Comparison of ENCODE assay signal across 17 mouse cellular contexts in the genomic region with DNA sequence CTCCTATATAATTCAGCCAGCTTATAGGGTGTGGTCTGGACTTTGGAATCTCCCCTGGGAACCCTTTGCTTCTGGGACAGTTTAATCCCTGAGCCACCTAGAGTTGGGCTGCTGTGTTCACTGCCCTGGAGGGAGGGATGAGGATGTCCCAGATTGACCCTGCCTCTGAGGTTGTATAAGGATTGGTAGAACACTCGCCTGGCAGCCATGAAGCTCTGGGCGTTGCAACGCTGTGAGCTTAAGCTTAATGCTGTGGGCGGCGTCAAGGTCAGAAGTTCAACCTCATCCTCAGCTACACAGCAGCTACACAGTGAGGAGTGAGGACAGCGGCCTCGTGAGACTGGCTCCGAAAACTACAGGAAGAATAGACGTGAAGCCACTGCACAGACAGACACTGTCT. TPM values are rescaled to one million over a fixed set of nuclear protein-coding genes. Genes with fewer than 3 reads are reported as not detected.
DNase-seq lines count a peak whose midpoint lies in the region; ATAC-seq lines count a peak whose summit lies in the region.
"Had no signal": no experiment of that assay in that cellular context is flagged by ENCODE, and none has a peak within 500 bp of the region (broad histone marks: within the 10 kb centered on the region; RNA-seq: fewer than 3 reads in every experiment).

No protein-coding gene starts in this region.

- H3K9me3 ChIP-seq in heart, embryonic 16.5 days (replicated peaks; ENCODE audit: control insufficient read depth, low read length): no peaks in the 10 kb centered on the region
- no peaks in the 10 kb centered on the region for H3K9me3 ChIP-seq in heart, embryonic 10.5 days
- no peaks in the 10 kb centered on the region for H3K9me3 ChIP-seq in midbrain, embryonic 11.5 days (ENCODE audit: control insufficient read depth, low read length)
- no peaks in the 10 kb centered on the region for H3K9me3 ChIP-seq in forebrain, embryonic 13.5 days (replicated peaks)
- H3K9me3 ChIP-seq: hindbrain, embryonic 13.5 days; limb, embryonic 13.5 days had no signal

- H3K4me3 ChIP-seq in heart, embryonic 16.5 days (ENCODE audit: low read length): no peak overlapping the region
- no peak overlapping the region for H3K4me3 ChIP-seq in heart, embryonic 10.5 days
- no peak overlapping the region for H3K4me3 ChIP-seq in midbrain, embryonic 11.5 days (ENCODE audit: low read depth, low read length)
- H3K4me3 ChIP-seq in forebrain, embryonic 13.5 days: no peak overlapping the region
- H3K4me3 ChIP-seq: hindbrain, embryonic 13.5 days; limb, embryonic 13.5 days had no signal

- H3K27me3 ChIP-seq in heart, embryonic 16.5 days (ENCODE audit: control insufficient read depth, insufficient read depth, low read length): no peaks in the 10 kb centered on the region
- no peaks in the 10 kb centered on the region for H3K27me3 ChIP-seq in heart, embryonic 10.5 days (ENCODE audit: insufficient read depth, poor library complexity, severe bottlenecking)
- no peaks in the 10 kb centered on the region for H3K27me3 ChIP-seq in midbrain, embryonic 11.5 days (ENCODE audit: control insufficient read depth, insufficient read depth, low read length)
- H3K27me3 ChIP-seq in forebrain, embryonic 13.5 days: no peaks in the 10 kb centered on the region
- H3K27me3 ChIP-seq: hindbrain, embryonic 13.5 days; limb, embryonic 13.5 days had no signal

- H3K36me3 ChIP-seq in heart, embryonic 16.5 days (ENCODE audit: control insufficient read depth, insufficient read depth): peaks cover 7% of the 10 kb centered on the region; the same call in 1 of the 2 replicates
- H3K36me3 ChIP-seq in heart, embryonic 10.5 days: peaks cover 46% of the 10 kb centered on the region
- peaks cover 2% of the 10 kb centered on the region; the same call in 1 of the 2 replicates for H3K36me3 ChIP-seq in midbrain, embryonic 11.5 days (ENCODE audit: control insufficient read depth, insufficient read depth, low read length)
- H3K36me3 ChIP-seq in forebrain, embryonic 13.5 days (ENCODE audit: poor library complexity, severe bottlenecking): peaks cover 16% of the 10 kb centered on the region; the same call in 1 of the 2 replicates
- H3K36me3 ChIP-seq: hindbrain, embryonic 13.5 days had no signal

- DNase-seq in heart, embryonic 10.5 days (ENCODE audit: low spot score): no peak
- DNase-seq in R1 (ENCODE audit: low read depth, low spot score): peak; percentile 70
- DNase-seq in gastrocnemius, postnatal 25 days: peak; percentile 72
- DNase-seq in kidney, postnatal 14 days: peak; percentile 25
- DNase-seq in midbrain, embryonic 11.5 days (ENCODE audit: low spot score, missing footprints): no peak
- DNase-seq: adrenal gland, postnatal 25 days; cerebellum, adult 11 months; embryo, embryonic 11 days; lung, postnatal 14 days; right cerebral cortex, postnatal 25 days had no signal

- no peak overlapping the region for H3K4me2 ChIP-seq in heart, embryonic 16.5 days (ENCODE audit: low read depth, low read length)
- H3K4me2 ChIP-seq in midbrain, embryonic 11.5 days: no peak overlapping the region
- H3K4me2 ChIP-seq in forebrain, embryonic 13.5 days: no peak overlapping the region
- H3K4me2 ChIP-seq: hindbrain, embryonic 13.5 days; limb, embryonic 13.5 days had no signal

- H3K9ac ChIP-seq in heart, embryonic 16.5 days (ENCODE audit: low read length): no peak overlapping the region
- no peak overlapping the region; the same call in 1 of the 2 replicates for H3K9ac ChIP-seq in midbrain, embryonic 11.5 days (ENCODE audit: low read length)
- H3K9ac ChIP-seq in forebrain, embryonic 13.5 days: no peak overlapping the region
- H3K9ac ChIP-seq: hindbrain, embryonic 13.5 days; limb, embryonic 13.5 days had no signal

- 46% methylated on average over 9 of the region's 9 CpGs for WGBS in heart, embryonic 16.5 days
- 72% methylated on average over 9 of the region's 9 CpGs for WGBS in heart, embryonic 10.5 days
- WGBS in midbrain, embryonic 11.5 days: 60% methylated on average over 9 of the region's 9 CpGs
- WGBS in forebrain, embryonic 13.5 days: 82% methylated on average over 9 of the region's 9 CpGs

- 0 out of 2 replicates have a peak, but pooled peaks have one; percentile 25 for ATAC-seq in heart, embryonic 16.5 days (replicated peaks; ENCODE audit: extremely low read depth, insufficient read depth, low FRiP score)
- ATAC-seq in granulocyte monocyte progenitor cell, adult 5-6 weeks (replicated peaks; ENCODE audit: poor library complexity, severe bottlenecking): no peak
- ATAC-seq in midbrain, embryonic 11.5 days (ENCODE audit: low FRiP score): no peak
- no peak for ATAC-seq in forebrain, embryonic 13.5 days
- ATAC-seq: midbrain, embryonic 16.5 days had no signal

- H3K4me1 ChIP-seq in heart, embryonic 16.5 days (ENCODE audit: control insufficient read depth, insufficient read depth, low read length): peaks cover 22% of the 10 kb centered on the region
- H3K4me1 ChIP-seq in heart, embryonic 10.5 days: peaks cover 41% of the 10 kb centered on the region
- H3K4me1 ChIP-seq in midbrain, embryonic 11.5 days (ENCODE audit: control insufficient read depth, insufficient read depth, low read length): peaks cover 15% of the 10 kb centered on the region
- peaks cover 17% of the 10 kb centered on the region for H3K4me1 ChIP-seq in forebrain, embryonic 13.5 days

- H3K27ac ChIP-seq in heart, embryonic 16.5 days (ENCODE audit: low read length): no peak overlapping the region
- no peak overlapping the region for H3K27ac ChIP-seq in heart, embryonic 10.5 days
- H3K27ac ChIP-seq in midbrain, embryonic 11.5 days (ENCODE audit: low read depth, low read length): no peak overlapping the region
- no peak overlapping the region for H3K27ac ChIP-seq in forebrain, embryonic 13.5 days
- H3K27ac ChIP-seq: hindbrain, embryonic 13.5 days; limb, embryonic 13.5 days had no signal

RNA-seq across cellular contexts. Expression of a gene that starts 19.6 kb away (rescaled TPM):
- 19.9 and 20.4 TPM in 2 replicates for polyA plus RNA-seq in heart, embryonic 16.5 days (2015; fragmentation: Nextera tagmentation; extraction: Ambion mirVana)
- 15.5 and 15.9 TPM in 2 replicates for polyA plus RNA-seq in heart, embryonic 10.5 days (2016; fragmentation: Nextera tagmentation; extraction: Ambion mirVana)
- total RNA-seq in gastrocnemius, postnatal 25 days (2021): 100 to 1,000 TPM; 197 to 201 TPM
- total RNA-seq in granulocyte monocyte progenitor cell, adult 5-6 weeks (2014; fragmentation: Nextera tagmentation): 2.8 and 5.4 TPM in 2 replicates
- total RNA-seq in granulocyte monocyte progenitor cell, adult 5-6 weeks (2017): 2.0 and 3.1 TPM in 2 replicates
- 11.8 and 12.3 TPM in 2 replicates for polyA plus RNA-seq in midbrain, embryonic 11.5 days (2014; fragmentation: Nextera tagmentation; extraction: Ambion mirVana)
- 5.1 and 5.7 TPM in 2 replicates for polyA plus RNA-seq in forebrain, embryonic 13.5 days (2015; fragmentation: Nextera tagmentation; extraction: Ambion mirVana)

RNA-seq across cellular contexts. Expression of a gene that starts 34.8 kb away (rescaled TPM):
- not detected in 2 replicates for polyA plus RNA-seq in heart, embryonic 16.5 days (2015; fragmentation: Nextera tagmentation; extraction: Ambion mirVana)
- not detected in 2 replicates for polyA plus RNA-seq in heart, embryonic 10.5 days (2016; fragmentation: Nextera tagmentation; extraction: Ambion mirVana)
- not detected for total RNA-seq in gastrocnemius, postnatal 25 days (2021)
- not detected in 2 replicates for total RNA-seq in granulocyte monocyte progenitor cell, adult 5-6 weeks (2014; fragmentation: Nextera tagmentation)
- total RNA-seq in granulocyte monocyte progenitor cell, adult 5-6 weeks (2017): not detected in 2 replicates
- 0.14 TPM in 1 of 2 replicates, not detected in the other for polyA plus RNA-seq in midbrain, embryonic 11.5 days (2014; fragmentation: Nextera tagmentation; extraction: Ambion mirVana)
- not detected in 2 replicates for polyA plus RNA-seq in forebrain, embryonic 13.5 days (2015; fragmentation: Nextera tagmentation; extraction: Ambion mirVana)
- total RNA-seq: adrenal gland, postnatal 25 days had no signal
- polyA plus RNA-seq: hindbrain, embryonic 13.5 days; limb, embryonic 13.5 days; midbrain, embryonic 16.5 days; neural tube, embryonic 14.5 days had no signal

RNA-seq across cellular contexts. Expression of a gene that starts 42.7 kb away (rescaled TPM):
- polyA plus RNA-seq in heart, embryonic 16.5 days (2015; fragmentation: Nextera tagmentation; extraction: Ambion mirVana): 13.7 and 14.2 TPM in 2 replicates
- 25.5 and 32.2 TPM in 2 replicates for polyA plus RNA-seq in heart, embryonic 10.5 days (2016; fragmentation: Nextera tagmentation; extraction: Ambion mirVana)
- 1 to 10 TPM; 1.6 to 1.8 TPM for total RNA-seq in gastrocnemius, postnatal 25 days (2021)
- total RNA-seq in granulocyte monocyte progenitor cell, adult 5-6 weeks (2014; fragmentation: Nextera tagmentation): 13.8 and 17.0 TPM in 2 replicates
- total RNA-seq in granulocyte monocyte progenitor cell, adult 5-6 weeks (2017): 22.3 and 25.0 TPM in 2 replicates
- 48.5 and 50.2 TPM in 2 replicates for polyA plus RNA-seq in midbrain, embryonic 11.5 days (2014; fragmentation: Nextera tagmentation; extraction: Ambion mirVana)
- polyA plus RNA-seq in forebrain, embryonic 13.5 days (2015; fragmentation: Nextera tagmentation; extraction: Ambion mirVana): 38.7 and 40.5 TPM in 2 replicates

RNA-seq across cellular contexts. Expression of a gene that starts 42.9 kb away (rescaled TPM):
- polyA plus RNA-seq in heart, embryonic 16.5 days (2015; fragmentation: Nextera tagmentation; extraction: Ambion mirVana): 106 and 120 TPM in 2 replicates
- 113 and 115 TPM in 2 replicates for polyA plus RNA-seq in heart, embryonic 10.5 days (2016; fragmentation: Nextera tagmentation; extraction: Ambion mirVana)
- total RNA-seq in gastrocnemius, postnatal 25 days (2021): 10 to 100 TPM; 38.5 to 41.4 TPM
- 75.0 and 82.0 TPM in 2 replicates for total RNA-seq in granulocyte monocyte progenitor cell, adult 5-6 weeks (2014; fragmentation: Nextera tagmentation)
- 57.9 and 68.6 TPM in 2 replicates for total RNA-seq in granulocyte monocyte progenitor cell, adult 5-6 weeks (2017)
- polyA plus RNA-seq in midbrain, embryonic 11.5 days (2014; fragmentation: Nextera tagmentation; extraction: Ambion mirVana): 211 and 229 TPM in 2 replicates
- polyA plus RNA-seq in forebrain, embryonic 13.5 days (2015; fragmentation: Nextera tagmentation; extraction: Ambion mirVana): 226 and 247 TPM in 2 replicates

Comparison
In these comparisons a context has a peak if more than half of its experiments do, and no peak if none do; other contexts are left out.
1. DNase-seq: peak in R1 (single experiment), gastrocnemius, postnatal 25 days (single experiment) and kidney, postnatal 14 days (single experiment); none in heart, embryonic 10.5 days (single experiment) and midbrain, embryonic 11.5 days (single experiment).